Mouse (Mus musculus) neural tube, embryonic 14.5 days (tissue): ENCODE measurements around the gene Hesx1. TPM values are rescaled to one million over a fixed set of nuclear protein-coding genes. Genes with fewer than 3 reads are reported as not detected.

Source experiments
- ATAC-seq: fragments of 200-750 bp; cut with Nextera tagmentation; 2 replicates; pipeline ENCODE4 v1.8.0; 2017; ENCODE audit warnings: low read depth, mild to moderate bottlenecking, moderate TSS enrichment, moderate library complexity
- H3K27ac ChIP-seq: fragments of 300-500 bp; sonication (generic); 2 replicates; pipeline ENCODE4 v1.5.1; 2014; ENCODE audit warnings: low read depth, mild to moderate bottlenecking, control low read depth, low read length, moderate library complexity, mixed read lengths
- H3K27me3 ChIP-seq: fragments of 300-500 bp; sonication (generic); 2 replicates; pipeline ENCODE4 v1.6.1; 2014; ENCODE audit warnings: low read length; ENCODE audit not compliant: control insufficient read depth, insufficient read depth
- H3K36me3 ChIP-seq: fragments of 300-500 bp; sonication (generic); 2 replicates; pipeline ENCODE4 v1.6.1; 2014; ENCODE audit warnings: low read length, mixed read lengths; ENCODE audit not compliant: control insufficient read depth, insufficient read depth
- H3K4me1 ChIP-seq: fragments of 300-500 bp; sonication (generic); 2 replicates; pipeline ENCODE4 v1.6.1; 2014; ENCODE audit warnings: low read length; ENCODE audit not compliant: control insufficient read depth, insufficient read depth
- H3K4me2 ChIP-seq: fragments of 300-500 bp; sonication (generic); 2 replicates; pipeline ENCODE4 v1.6.1; 2014; ENCODE audit warnings: mild to moderate bottlenecking, low read depth, low read length, control low read depth
- H3K4me3 ChIP-seq: fragments of 300-500 bp; sonication (generic); 2 replicates; pipeline ENCODE4 v1.5.1; 2014; ENCODE audit warnings: low read depth, low read length, control low read depth, mixed read lengths
- H3K9ac ChIP-seq: fragments of 300-500 bp; sonication (generic); replicated peaks from 2 replicates; pipeline ENCODE4 v1.6.1; 2014; ENCODE audit warnings: low read depth, mild to moderate bottlenecking, control low read depth, low read length, mixed read lengths
- H3K9me3 ChIP-seq: fragments of 300-500 bp; sonication (generic); 2 replicates; pipeline ENCODE4 v1.6.1; 2016; ENCODE audit warnings: low read length; ENCODE audit not compliant: control insufficient read depth
- WGBS: fragments of 180-500 bp; shearing (Covaris S2); extraction: QIAGEN DNeasy Blood & Tissue Kit; methylation state at CpG from one replicate; pipeline ENCODE4 v1.1.7; 2014; 5-methylcytosine and 5-hydroxymethylcytosine counted together
- polyA plus RNA-seq: library from polyadenylated mRNA; unstranded; fragments of >200 nt; fragmentation: Nextera tagmentation; extraction: Ambion mirVana; gene quantifications from 2 replicates; pipeline ENCODE4 v1.2.1, GENCODE M21; 2014

The Hesx1 gene
- polyA plus RNA-seq, 1 experiment from 2014 or later: not detected

DNA sequence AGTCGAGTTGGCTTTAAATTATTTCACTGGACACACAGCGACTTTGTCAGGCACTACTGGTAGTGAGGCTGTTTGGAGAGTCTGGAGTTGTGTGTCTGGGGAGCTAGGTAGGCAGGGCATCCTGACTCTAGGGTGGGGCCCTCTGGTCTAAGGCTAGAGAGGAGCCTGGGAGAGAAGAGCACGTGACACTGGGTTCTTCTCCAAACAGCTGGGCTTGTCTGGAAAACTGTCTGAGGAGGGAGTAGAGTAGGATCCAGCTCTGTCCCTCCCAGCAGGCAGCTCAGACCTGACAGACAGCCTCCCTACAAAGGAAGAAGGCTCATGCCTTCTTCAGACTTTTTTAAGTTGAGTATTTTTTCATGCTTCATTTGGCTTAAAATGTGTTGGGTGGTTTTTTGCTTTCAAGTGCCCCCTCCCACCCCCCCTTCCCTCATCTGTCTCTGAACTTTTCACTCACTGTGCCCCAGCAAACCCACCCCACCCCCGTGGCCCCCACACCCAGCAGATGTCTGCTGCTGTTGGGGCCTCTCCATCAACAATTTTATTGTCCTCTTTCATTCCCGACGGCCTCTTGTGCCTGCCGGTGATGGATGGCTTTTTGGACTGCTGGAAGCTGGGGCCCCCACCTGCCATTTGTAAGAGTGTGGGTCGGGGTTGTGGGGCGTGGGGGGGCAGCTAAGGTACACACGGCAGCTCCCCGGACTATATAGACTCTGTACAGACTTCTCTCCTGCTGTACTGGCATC lies 50.2 kb downstream of the Hesx1 start:
- WGBS: under 1% methylated on average over 11 of the region's 11 CpGs
- H3K4me3 ChIP-seq: no peak overlapping the region
- no peak overlapping the region for H3K9ac ChIP-seq
- peak; percentile 44; the same call in 1 of the 2 replicates for ATAC-seq
- H3K27ac ChIP-seq: no peak overlapping the region
- H3K4me2 ChIP-seq: no peak overlapping the region
- H3K4me1 ChIP-seq: peaks cover 12% of the 10 kb centered on the region
- H3K27me3 ChIP-seq: 0 out of 2 replicates have a peak, but pooled peaks cover 3% of the 10 kb centered on the region
- no peaks in the 10 kb centered on the region for H3K36me3 ChIP-seq
- no peaks in the 10 kb centered on the region for H3K9me3 ChIP-seq

- peak; percentile 26; the same call in 1 of the 2 replicates for ATAC-seq
- H3K4me1 ChIP-seq: peaks cover 11% of the 10 kb centered on the region
These were observed 50.7 kb downstream of the Hesx1 start for GRCm38 (mm10) chr14:27044967-27045361.

DNA sequence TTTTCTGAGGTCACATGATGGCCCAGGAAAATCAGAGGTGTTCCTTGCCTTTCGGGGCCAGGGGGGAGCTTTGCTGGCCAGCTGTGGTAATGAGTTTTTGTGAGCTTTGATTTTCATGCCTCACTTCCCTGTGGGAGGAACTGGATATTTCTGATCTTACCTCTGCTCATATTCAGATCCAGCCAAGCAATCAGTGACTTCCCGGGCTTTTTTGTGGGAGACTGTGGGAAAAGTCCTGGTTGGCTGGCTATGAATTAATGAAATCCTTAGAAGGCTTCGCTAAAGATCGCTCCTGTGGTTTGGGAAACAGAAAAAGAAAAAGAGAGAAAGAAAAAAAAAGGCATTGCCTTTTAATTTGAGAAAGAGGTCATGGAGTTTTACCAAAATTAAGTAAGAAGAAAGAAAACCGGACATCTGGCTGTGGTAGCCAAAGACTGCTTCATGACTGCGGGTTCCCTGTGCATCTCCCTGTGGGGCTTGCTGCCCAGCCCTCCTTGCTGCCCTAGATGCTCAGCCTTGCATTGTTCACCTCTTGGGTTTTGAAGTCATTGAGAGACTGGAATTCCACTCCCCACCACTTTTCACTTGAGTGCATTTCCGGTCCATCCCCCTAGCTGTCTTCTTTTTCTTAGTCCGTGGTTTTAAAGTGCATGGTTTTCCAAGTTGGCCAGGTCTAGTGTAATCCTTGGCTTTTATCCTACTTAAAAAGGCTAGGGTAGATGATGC lies 54.2 kb downstream of the Hesx1 start:
- H3K9ac ChIP-seq: no peak overlapping the region
- no peaks in the 10 kb centered on the region for H3K27me3 ChIP-seq
- no peak overlapping the region for H3K4me2 ChIP-seq
- H3K4me3 ChIP-seq: no peak overlapping the region
- no peak overlapping the region for H3K27ac ChIP-seq
- H3K9me3 ChIP-seq: no peaks in the 10 kb centered on the region
- peaks cover 22% of the 10 kb centered on the region for H3K4me1 ChIP-seq
- no peak for ATAC-seq
- no peaks in the 10 kb centered on the region for H3K36me3 ChIP-seq
- whole genome bisulfite sequencing: 33% methylated on average over 8 of the region's 8 CpGs

More at GRCm38 (mm10) chr14:27044967-27045361, 50.7 kb downstream of the Hesx1 start:
- Histone ChIP-seq H3K4me3 (no peak overlapping the region), H3K36me3 (no peaks in the 10 kb centered on the region), H3K27ac (no peak overlapping the region), H3K9me3 (no peaks in the 10 kb centered on the region), H3K27me3 (0 out of 2 replicates have a peak, but pooled peaks cover 3% of the 10 kb centered on the region), H3K9ac (no peak overlapping the region), H3K4me2 (no peak overlapping the region)
- 8% methylated on average over 2 of the region's 2 CpGs for WGBS

GRCm38 (mm10) chr14:27050043-27050442 lies 55.8 kb downstream of the Hesx1 start:
- Histone ChIP-seq H3K9ac (no peak overlapping the region), H3K36me3 (no peaks in the 10 kb centered on the region), H3K27ac (no peak overlapping the region), H3K9me3 (no peaks in the 10 kb centered on the region), H3K4me1 (peaks cover 15% of the 10 kb centered on the region; the same call in 1 of the 2 replicates), H3K27me3 (no peaks in the 10 kb centered on the region), H3K4me2 (no peak overlapping the region), H3K4me3 (no peak overlapping the region)
- 9% methylated on average over 9 of the region's 9 CpGs for WGBS
- ATAC-seq: 0 out of 2 replicates have a peak, but pooled peaks have one; percentile 13

DNA sequence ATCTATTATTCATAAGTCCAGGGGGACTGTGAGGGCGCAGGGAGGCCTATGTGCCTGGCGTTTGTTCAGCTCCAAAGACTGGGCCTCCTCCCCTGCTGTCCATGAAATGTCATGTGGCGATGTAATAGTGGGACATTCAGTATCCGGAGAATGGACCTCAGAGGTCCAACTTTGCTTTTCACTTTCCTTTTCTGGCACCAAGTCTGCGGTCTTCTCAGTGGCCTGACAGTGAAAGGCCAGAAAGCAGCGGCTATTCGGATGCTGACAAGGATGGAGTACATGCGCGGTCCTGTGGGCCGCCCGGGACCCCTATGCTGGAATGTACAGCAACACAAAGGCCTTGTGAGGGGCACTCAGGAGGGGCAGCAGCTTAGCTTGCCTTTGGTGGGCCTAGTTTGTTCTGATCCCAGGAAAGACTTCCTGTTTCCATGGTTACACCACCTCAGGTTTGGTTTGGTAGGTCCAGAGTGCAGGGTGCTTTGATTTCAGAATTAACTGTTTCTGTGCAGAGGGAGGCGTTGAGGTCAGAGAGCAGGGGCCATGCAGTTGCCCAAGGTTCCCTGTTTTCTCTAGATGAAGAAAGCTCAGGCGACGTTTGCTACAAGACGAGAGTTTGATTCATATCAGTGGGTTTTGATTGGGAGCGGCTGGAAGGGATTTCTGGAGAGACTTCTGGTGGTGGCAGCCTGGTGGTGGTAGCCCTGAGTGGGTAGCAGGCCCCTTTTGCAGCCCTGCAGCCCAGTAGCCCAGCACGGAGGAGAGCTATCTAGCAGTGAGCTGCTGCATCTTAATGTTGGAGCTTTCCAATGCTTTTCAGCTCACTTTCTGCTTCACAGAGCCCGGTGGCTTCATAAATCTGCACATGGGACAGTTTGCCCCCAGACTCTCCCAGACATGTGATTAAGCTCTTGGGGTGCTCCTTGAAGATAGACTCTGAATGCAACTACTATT lies 56.6 kb downstream of the Hesx1 start:
- Histone ChIP-seq H3K4me3 (no peak overlapping the region), H3K4me1 (peaks cover 13% of the 10 kb centered on the region; the same call in 1 of the 2 replicates), H3K4me2 (no peak overlapping the region), H3K27me3 (no peaks in the 10 kb centered on the region), H3K9me3 (no peaks in the 10 kb centered on the region), H3K27ac (peak overlapping the region; percentile 68), H3K9ac (no peak overlapping the region), H3K36me3 (no peaks in the 10 kb centered on the region)
- ATAC-seq: peak; percentile 85
- 7% methylated on average over 18 of the region's 18 CpGs for WGBS

GRCm38 (mm10) chr14:27051511-27051895 lies 57.3 kb downstream of the Hesx1 start:
- 24% methylated on average over 5 of the region's 5 CpGs for whole genome bisulfite sequencing
- peak overlapping the region; percentile 68 for H3K27ac ChIP-seq
- no peaks in the 10 kb centered on the region for H3K27me3 ChIP-seq
- H3K4me2 ChIP-seq: no peak overlapping the region
- no peak for ATAC-seq
- H3K9ac ChIP-seq: no peak overlapping the region
- H3K4me3 ChIP-seq: no peak overlapping the region
- no peaks in the 10 kb centered on the region for H3K36me3 ChIP-seq
- peaks cover 13% of the 10 kb centered on the region; the same call in 1 of the 2 replicates for H3K4me1 ChIP-seq
- no peaks in the 10 kb centered on the region for H3K9me3 ChIP-seq

Other genes with a start within 250 kb of the Hesx1 start
- gene Asb14, start 99.9 kb upstream of the Hesx1 start, polyA plus RNA-seq: 0.23 and 0.24 TPM in 2 replicates
- 56.2 and 88.3 TPM in 2 replicates for gene Appl1, start 23.2 kb upstream of the Hesx1 start, polyA plus RNA-seq
- 2.1 and 2.4 TPM in 2 replicates for gene Il17rd, start 44.5 kb downstream of the Hesx1 start, polyA plus RNA-seq
- 9.9 and 13.4 TPM in 2 replicates for gene Arhgef3, start 120.5 kb downstream of the Hesx1 start, polyA plus RNA-seq